Mouse (Mus musculus): ENCODE measurements around the gene Asb15. TPM values are rescaled to one million over a fixed set of nuclear protein-coding genes. Genes with fewer than 3 reads are reported as not detected.

Asb15 gene
- polyA plus RNA-seq, 1 experiment from 2014 or later = not detected

DNA sequence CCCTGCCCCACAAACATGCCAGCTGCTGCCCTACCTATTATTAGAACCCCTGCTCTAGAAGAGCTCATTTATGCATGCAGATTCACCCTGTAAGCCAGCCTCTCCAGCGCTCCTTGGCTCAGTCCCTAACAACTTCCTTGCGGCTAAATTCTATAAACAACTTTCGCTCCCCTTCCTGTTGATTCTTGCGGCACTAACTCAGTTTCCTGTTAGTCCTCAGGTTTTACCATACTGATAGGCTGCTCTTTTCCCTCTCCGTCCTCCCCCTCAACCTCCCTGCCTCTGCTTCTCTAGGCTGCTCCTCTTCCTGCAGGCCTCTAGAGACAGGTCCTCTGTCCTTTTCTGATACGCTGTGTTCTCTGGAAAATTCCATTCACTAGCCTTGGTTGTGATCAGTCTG is 43.2 kb downstream of the Asb15 start:
- no peak for ATAC-seq (ENCODE audit: low FRiP score)
- Histone ChIP-seq H3K27ac (no peak overlapping the region), H3K9me3 (replicated peaks) (no peaks in the 10 kb centered on the region), H3K27me3 (no peaks in the 10 kb centered on the region), H3K4me3 (no peak overlapping the region), H3K4me1 (no peaks in the 10 kb centered on the region), H3K36me3 (no peaks in the 10 kb centered on the region), H3K4me2 (replicated peaks) (no peak overlapping the region), H3K9ac (no peak overlapping the region)
- WGBS = 78% methylated on average over 6 of the region's 6 CpGs

DNA sequence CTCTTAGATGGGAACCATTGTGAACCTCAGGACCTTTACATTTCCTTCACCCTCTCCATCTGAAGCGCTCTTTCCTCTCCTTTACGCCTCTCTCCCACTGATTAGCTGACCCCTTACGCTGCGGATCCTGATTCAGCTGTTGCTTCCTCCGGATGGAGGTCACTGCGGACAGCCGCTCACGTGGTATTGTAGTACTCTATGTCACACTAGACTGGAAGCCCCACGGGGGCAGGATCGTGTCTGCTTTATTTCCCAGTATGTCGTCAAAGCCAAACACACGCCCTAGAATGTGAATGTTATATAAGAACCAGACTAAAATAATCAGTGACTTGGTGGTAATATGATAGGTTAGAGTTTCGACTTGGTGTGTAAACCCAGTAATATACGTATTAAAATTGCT is 44.5 kb downstream of the Asb15 start:
- H3K4me1 ChIP-seq = no peaks in the 10 kb centered on the region
- ATAC-seq (ENCODE audit: low FRiP score) = no peak
- WGBS = 89% methylated on average over 14 of the region's 14 CpGs
- H3K4me2 ChIP-seq (replicated peaks) = no peak overlapping the region
- no peak overlapping the region for H3K4me3 ChIP-seq
- H3K9me3 ChIP-seq (replicated peaks) = no peaks in the 10 kb centered on the region
- H3K27me3 ChIP-seq = no peaks in the 10 kb centered on the region
- H3K36me3 ChIP-seq = no peaks in the 10 kb centered on the region
- no peak overlapping the region for H3K27ac ChIP-seq
- H3K9ac ChIP-seq = no peak overlapping the region

DNA sequence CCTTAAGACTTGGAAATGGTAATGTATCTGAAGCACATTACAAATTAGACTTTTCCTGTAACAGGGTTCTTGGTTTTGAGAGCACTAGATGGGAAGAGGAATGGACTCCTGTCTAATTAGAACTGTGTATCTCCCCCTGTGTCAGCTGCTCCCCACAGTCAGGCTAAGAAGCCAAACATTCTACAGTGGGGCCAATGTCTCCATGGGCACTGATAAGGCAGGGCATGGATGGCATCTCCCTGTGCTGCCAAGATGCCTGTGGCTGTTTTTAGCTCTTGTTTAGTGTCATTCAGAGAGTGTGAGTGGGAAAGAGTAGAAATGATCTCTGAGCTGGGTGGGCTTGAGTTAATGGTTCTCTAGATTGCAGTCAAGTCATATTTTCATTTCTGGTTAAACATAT is 45.4 kb downstream of the Asb15 start:
- Histone ChIP-seq H3K4me3 (no peak overlapping the region), H3K36me3 (no peaks in the 10 kb centered on the region), H3K9ac (no peak overlapping the region), H3K9me3 (replicated peaks) (no peaks in the 10 kb centered on the region), H3K27me3 (no peaks in the 10 kb centered on the region), H3K4me2 (replicated peaks) (no peak overlapping the region), H3K27ac (no peak overlapping the region), H3K4me1 (no peaks in the 10 kb centered on the region)
- no peak for ATAC-seq (ENCODE audit: low FRiP score)

DNA sequence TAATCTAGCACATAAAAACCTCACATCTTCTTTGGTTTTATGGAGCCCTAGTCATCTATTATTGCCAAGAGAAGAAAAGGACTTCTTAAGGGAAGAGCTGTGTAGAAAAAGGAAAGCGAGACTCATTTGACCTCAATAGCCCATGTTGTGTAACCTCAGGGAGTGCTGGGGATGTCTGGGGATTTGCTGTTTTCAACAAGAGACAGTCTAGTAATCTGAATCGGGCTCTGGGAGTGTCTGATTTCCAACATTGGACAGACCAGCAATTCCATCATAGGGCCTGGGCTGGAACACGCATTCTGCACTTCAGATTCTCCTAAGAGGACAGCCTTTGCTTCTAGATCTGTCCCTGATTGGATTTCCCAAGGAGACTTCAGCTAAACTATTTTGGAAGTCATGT is 55.5 kb downstream of the Asb15 start:
- Histone ChIP-seq H3K9ac (no peak overlapping the region), H3K9me3 (replicated peaks) (no peaks in the 10 kb centered on the region), H3K36me3 (no peaks in the 10 kb centered on the region), H3K27ac (no peak overlapping the region), H3K27me3 (no peaks in the 10 kb centered on the region), H3K4me2 (replicated peaks) (no peak overlapping the region), H3K4me3 (no peak overlapping the region), H3K4me1 (peaks cover 2% of the 10 kb centered on the region; the same call in 1 of the 2 replicates)
- WGBS = 80% methylated on average over 3 of the region's 3 CpGs
- ATAC-seq (ENCODE audit: low FRiP score) = no peak

DNA sequence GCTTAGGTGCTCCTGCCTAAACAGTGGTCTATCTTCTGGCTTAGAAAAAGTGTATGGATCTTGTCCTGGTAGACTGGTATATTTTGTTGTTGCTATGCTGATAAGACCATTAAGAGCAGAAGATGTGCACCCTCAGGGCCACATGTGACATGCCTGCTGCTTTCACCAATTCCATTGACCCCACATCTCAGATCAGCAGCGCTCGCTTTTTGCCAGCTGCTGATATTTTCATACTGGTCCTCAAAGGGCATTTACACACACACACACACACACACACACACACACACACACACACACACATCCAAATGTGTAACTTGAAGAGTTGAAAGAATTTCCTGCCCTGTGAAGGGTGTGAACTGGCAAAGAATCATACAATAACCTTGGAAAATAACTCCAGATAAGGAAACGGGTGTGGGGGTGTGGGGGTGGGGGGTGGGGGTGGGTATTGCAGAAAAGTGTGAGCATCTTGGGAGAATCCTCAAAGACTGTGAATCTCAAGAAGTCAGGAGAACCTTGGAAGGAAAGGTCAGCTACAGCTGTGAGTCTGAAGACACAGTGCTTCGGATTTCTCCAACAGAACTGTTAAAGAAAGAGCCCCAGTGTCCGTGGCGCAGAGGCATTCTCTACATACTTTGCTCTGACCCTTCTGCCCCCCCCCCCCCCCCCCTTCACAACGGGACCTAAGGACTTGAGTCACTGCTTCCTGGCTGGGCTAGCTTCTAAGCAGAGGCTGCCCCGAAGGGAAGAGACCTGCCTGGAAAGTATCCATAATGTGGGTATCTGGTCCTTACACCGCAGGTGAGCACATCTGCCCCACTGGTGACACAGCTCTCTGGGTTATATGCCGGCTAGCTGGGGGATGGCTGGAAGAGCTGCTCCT is 57.7 kb downstream of the Asb15 start:
- no peak overlapping the region for H3K27ac ChIP-seq
- ATAC-seq (ENCODE audit: low FRiP score) = no peak
- 60% methylated on average over 9 of the region's 10 CpGs for WGBS

DNA sequence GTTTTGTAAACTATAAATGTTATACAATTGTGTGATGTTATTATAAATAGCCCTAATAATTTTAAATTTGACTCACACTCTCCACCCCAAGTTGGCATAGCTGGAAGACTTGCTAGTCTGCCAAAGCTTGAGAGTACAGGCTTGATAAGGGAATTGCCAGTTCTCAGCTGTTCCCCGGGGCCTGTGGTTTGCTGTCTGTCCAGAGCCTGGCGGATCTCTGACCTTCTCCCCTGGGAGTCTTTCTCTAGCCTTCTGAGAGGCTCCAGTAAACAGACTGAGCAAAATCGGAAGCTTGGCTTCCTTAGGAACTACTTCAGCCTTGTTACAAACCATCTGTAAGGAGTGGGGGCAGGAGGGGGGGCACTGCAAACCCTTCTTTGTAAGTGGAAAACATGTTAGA is 58.9 kb downstream of the Asb15 start:
- no peak overlapping the region for H3K4me3 ChIP-seq
- 37% methylated on average over 3 of the region's 3 CpGs for WGBS
- no peak for ATAC-seq (ENCODE audit: low FRiP score)
- H3K4me1 ChIP-seq = peaks cover 2% of the 10 kb centered on the region; the same call in 1 of the 2 replicates
- no peak overlapping the region for H3K27ac ChIP-seq
- no peak overlapping the region for H3K9ac ChIP-seq
- H3K36me3 ChIP-seq = no peaks in the 10 kb centered on the region
- no peaks in the 10 kb centered on the region for H3K9me3 ChIP-seq (replicated peaks)
- no peak overlapping the region for H3K4me2 ChIP-seq (replicated peaks)
- H3K27me3 ChIP-seq = no peaks in the 10 kb centered on the region

More for the DNA sequence above, 57.7 kb downstream of the Asb15 start:
- no peaks in the 10 kb centered on the region for H3K36me3 ChIP-seq
- H3K27me3 ChIP-seq = no peaks in the 10 kb centered on the region
- no peak overlapping the region for H3K4me2 ChIP-seq (replicated peaks)
- no peak overlapping the region for H3K9ac ChIP-seq
- peaks cover 2% of the 10 kb centered on the region; the same call in 1 of the 2 replicates for H3K4me1 ChIP-seq
- no peaks in the 10 kb centered on the region for H3K9me3 ChIP-seq (replicated peaks)
- no peak overlapping the region for H3K4me3 ChIP-seq

DNA sequence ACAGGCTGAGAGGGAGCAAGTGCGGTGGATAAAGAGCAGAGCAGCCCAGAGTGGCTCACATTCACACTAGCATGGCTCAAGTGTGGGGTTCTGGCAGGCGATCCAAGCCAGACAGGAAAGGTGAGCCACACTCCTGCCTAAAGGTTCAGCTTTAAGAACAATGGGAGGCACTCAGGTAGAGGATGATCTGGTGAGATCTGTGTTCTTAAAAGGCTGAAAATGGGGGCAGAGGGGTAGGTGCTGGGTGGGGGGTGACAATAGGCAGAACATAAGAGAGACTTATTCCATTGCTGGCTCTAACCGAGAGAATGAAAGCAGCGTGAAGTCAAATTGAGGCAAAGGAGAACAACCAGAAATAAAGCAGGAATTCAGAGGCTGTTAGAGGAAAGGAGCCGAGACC is 62.3 kb downstream of the Asb15 start:
- Histone ChIP-seq H3K27ac (no peak overlapping the region), H3K4me2 (replicated peaks) (no peak overlapping the region), H3K9ac (no peak overlapping the region), H3K36me3 (no peaks in the 10 kb centered on the region), H3K9me3 (replicated peaks) (no peaks in the 10 kb centered on the region), H3K27me3 (no peaks in the 10 kb centered on the region), H3K4me1 (peaks cover 2% of the 10 kb centered on the region; the same call in 1 of the 2 replicates), H3K4me3 (no peak overlapping the region)
- 78% methylated on average over 5 of the region's 5 CpGs for WGBS
- no peak for ATAC-seq (ENCODE audit: low FRiP score)

DNA sequence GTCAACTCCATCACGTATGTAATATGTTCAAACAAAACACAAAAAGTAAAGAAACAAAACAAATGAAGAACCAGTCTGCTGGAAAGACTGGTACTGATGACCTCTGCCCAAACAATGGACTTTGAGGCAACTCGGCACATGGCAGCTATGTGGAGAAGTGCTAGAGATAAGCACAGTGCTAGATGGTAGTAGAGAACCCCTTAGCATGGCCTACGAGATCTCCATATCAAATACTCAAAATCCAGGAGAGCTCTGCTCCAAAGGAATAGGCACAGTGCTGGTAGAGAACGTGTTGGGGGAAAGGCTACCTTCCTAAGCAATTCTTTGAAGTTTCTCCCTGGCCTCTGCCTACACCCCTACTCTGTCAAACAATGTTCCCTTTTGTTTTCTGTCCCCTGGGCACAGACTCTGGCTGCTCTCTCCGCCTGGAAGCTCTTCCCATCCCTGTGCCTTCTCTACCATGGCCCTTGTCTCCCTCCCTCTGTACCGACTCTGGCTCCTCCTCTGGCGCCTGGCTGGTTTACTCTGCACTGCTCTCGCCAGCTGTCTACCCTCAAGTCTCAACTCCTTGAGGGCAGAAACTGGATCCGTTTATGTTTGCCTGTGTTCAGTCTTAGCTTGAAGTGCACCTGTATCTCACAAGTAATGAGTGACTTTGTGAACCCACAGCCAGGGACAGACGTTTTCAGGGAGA is 63.7 kb downstream of the Asb15 start:
- H3K9me3 ChIP-seq (replicated peaks) = no peaks in the 10 kb centered on the region
- 42% methylated on average over 10 of the region's 10 CpGs for whole genome bisulfite sequencing
- H3K4me3 ChIP-seq = no peak overlapping the region
- H3K4me2 ChIP-seq (replicated peaks) = no peak overlapping the region
- H3K27ac ChIP-seq = no peak overlapping the region
- H3K4me1 ChIP-seq = no peaks in the 10 kb centered on the region
- no peak overlapping the region for H3K9ac ChIP-seq
- no peaks in the 10 kb centered on the region for H3K36me3 ChIP-seq
- ATAC-seq (ENCODE audit: low FRiP score) = no peak
- H3K27me3 ChIP-seq = no peaks in the 10 kb centered on the region

DNA sequence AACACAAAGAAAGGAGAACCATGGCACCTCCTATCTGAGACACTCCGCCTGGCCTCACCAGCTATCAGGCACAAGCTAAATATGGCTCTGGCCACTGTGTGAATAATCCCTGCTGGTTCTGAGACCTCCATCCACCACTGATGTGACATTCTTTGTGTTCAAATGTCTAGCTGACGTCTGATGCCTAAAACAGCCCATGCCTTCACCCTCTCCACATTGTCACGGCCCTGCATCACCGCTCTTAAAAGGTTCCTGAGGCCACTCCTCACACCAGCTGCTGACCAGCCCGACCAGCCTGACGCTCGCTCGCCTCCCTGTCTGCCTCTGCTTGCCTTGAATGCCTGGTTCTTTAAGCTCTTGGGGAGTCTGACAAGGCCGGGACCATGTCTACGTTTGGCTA is 69.6 kb downstream of the Asb15 start, which contains the start of gene Lmod2:
Gene Lmod2, plus strand, starts transcription at position 263 of the 400 bp plus-strand sequence.
- no peak for ATAC-seq (ENCODE audit: low FRiP score)
- H3K36me3 ChIP-seq = no peaks in the 10 kb centered on the region
- H3K27me3 ChIP-seq = no peaks in the 10 kb centered on the region

DNA sequence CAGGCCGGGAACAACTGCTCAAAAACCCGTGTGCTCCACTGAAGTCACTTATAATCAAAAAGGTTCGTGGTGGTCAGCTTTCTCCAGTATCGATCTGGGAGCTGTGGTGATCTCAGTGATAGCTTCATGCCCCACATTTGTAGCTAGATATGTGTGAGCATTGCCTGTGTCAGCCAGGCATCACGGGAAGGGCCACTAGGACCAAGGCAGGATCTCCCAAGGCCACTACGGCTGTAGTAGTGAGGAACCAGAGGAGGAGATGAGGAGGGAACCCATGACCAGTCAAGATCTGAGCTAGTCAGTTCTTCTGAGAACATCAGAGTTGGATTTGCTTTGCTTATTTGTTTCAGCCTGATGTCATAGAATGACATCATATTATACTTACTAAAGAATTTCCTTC is 71.2 kb downstream of the Asb15 start:
- WGBS = 93% methylated on average over 6 of the region's 6 CpGs
- H3K36me3 ChIP-seq = no peaks in the 10 kb centered on the region
- H3K9me3 ChIP-seq (replicated peaks) = no peaks in the 10 kb centered on the region
- no peaks in the 10 kb centered on the region; the same call in 1 of the 2 replicates for H3K4me1 ChIP-seq
- no peak overlapping the region for H3K27ac ChIP-seq
- no peak overlapping the region for H3K4me2 ChIP-seq (replicated peaks)
- no peak overlapping the region for H3K9ac ChIP-seq
- ATAC-seq (ENCODE audit: low FRiP score) = no peak
- no peaks in the 10 kb centered on the region for H3K27me3 ChIP-seq
- no peak overlapping the region for H3K4me3 ChIP-seq

More for the DNA sequence above, 69.6 kb downstream of the Asb15 start, which contains the start of gene Lmod2:
- H3K4me3 ChIP-seq = no peak within 1 kb of the TSS
- H3K27ac ChIP-seq = no peak within 1 kb of the TSS
- H3K9ac ChIP-seq = no peak within 1 kb of the TSS
- H3K4me2 ChIP-seq (replicated peaks) = no peak within 1 kb of the TSS
- no peaks in the 10 kb centered on the region; the same call in 1 of the 2 replicates for H3K4me1 ChIP-seq
- H3K9me3 ChIP-seq (replicated peaks) = no peaks in the 10 kb centered on the region
- WGBS = 61% methylated on average over 10 of the region's 10 CpGs

DNA sequence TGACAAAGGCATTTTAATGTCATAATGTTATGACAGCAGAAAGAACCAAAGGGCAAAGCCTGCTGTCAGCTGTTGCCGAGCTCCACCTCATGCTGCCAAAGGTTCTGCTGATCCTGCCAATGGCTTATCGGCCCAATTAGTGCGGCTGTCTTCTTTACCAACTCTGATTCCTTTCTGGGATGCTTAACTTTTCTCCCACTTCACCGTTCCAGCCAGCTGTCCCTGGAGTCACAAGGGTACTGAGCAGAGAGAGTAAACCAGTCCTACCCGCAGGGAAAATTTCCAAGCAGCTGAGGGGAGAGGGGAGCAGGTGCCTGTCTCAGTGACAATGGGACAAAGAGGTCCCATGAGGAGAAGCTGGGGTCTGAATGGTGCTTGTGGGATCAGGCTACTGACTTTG is 71.7 kb downstream of the Asb15 start:
- no peaks in the 10 kb centered on the region for H3K36me3 ChIP-seq
- no peak overlapping the region for H3K9ac ChIP-seq
- H3K4me1 ChIP-seq = no peaks in the 10 kb centered on the region; the same call in 1 of the 2 replicates
- WGBS = 79% methylated on average over 5 of the region's 5 CpGs
- H3K9me3 ChIP-seq (replicated peaks) = no peaks in the 10 kb centered on the region
- H3K27me3 ChIP-seq = no peaks in the 10 kb centered on the region
- H3K4me2 ChIP-seq (replicated peaks) = no peak overlapping the region
- H3K27ac ChIP-seq = no peak overlapping the region
- H3K4me3 ChIP-seq = no peak overlapping the region
- ATAC-seq (ENCODE audit: low FRiP score) = no peak

DNA sequence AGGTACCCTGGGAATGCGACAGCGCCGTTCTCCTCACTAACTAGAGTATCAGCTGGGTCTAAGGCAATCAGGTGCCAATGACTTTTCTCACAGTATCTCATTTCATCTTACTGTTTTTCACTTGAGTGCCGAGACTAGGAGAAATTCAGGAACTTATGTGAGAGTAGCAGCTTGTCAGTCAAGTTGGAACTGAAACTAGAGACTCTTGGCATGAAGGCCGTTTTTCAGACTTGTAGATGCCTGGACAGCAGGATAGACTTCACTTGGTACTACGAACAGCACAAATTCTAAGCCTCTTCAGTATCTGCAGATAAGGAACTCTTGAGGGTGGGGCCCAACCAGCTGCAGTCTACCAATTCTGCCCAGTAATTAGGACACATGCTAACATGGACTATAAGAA is 72.2 kb downstream of the Asb15 start:
- ATAC-seq (ENCODE audit: low FRiP score) = no peak
- no peaks in the 10 kb centered on the region for H3K36me3 ChIP-seq

More for the DNA sequence above, 72.2 kb downstream of the Asb15 start:
- Histone ChIP-seq H3K9ac (no peak overlapping the region), H3K27me3 (no peaks in the 10 kb centered on the region), H3K4me2 (replicated peaks) (no peak overlapping the region), H3K4me1 (no peaks in the 10 kb centered on the region; the same call in 1 of the 2 replicates), H3K9me3 (replicated peaks) (no peaks in the 10 kb centered on the region), H3K4me3 (no peak overlapping the region), H3K27ac (no peak overlapping the region)
- WGBS = 81% methylated on average over 6 of the region's 6 CpGs
